Mouse (Mus musculus) lung, adult 2 months (tissue): ENCODE results near the gene Kynu.

Experiments
- CTCF ChIP-seq: fragments of 200-500 bp; IDR thresholded peaks from 2 replicates; pipeline ENCODE4 v1.5.1; 2011; ENCODE audit warnings: mild to moderate bottlenecking, low read length, control low read depth; ENCODE audit not compliant: insufficient read depth
- POLR2A ChIP-seq: fragments of 200-500 bp; IDR thresholded peaks from 2 replicates; pipeline ENCODE4 v1.6.1; 2011; ENCODE audit warnings: low read depth, mild to moderate bottlenecking, control low read depth, low read length, borderline replicate concordance; ENCODE audit errors: extremely low read depth

DNA sequence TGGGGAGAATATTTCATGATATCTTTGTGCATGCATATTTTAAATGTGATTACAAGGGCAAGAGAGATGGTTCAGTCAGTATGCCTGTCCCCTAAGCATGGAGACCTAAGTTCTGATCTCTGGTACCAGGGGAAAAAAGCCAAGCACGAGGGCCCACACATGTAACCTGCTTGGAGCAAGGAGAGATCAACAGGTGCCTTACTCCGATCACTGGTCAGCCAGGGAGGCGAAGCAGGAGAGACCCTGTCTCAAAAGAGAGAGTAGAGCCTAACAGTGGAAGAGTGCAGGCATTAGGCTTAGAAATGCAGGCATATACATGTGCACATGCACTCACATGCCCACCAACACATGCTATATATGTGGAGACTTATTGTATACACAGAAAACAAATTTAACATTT is 173.7 kb downstream of the Kynu start:
- TF ChIP-seq CTCF = no peak
- no peak for TF ChIP-seq POLR2A
